23 mouse cellular contexts compared by ENCODE assay signal in the genomic region with DNA sequence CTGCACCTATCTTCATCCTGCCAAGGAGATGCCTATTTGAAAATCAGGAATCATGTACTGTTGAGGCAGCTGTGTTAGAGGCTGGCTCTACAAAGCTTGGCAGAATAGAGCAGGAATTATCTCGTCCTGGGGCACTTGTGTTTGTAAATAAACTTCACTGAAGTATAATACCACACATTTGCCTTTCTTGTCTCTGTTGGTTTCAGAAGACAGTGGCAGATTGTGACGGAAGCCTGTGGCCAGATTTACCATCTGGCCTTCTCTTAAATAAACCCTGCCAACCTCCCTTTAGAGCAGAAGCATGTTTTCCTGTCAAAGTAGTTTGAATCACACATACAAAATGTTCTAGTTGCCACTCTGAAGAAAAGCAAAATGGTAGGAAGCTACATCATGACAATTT. TPM values are rescaled to one million over a fixed set of nuclear protein-coding genes. Genes with fewer than 3 reads are reported as not detected.
A peak's percentile ranks its signal among the peaks of the same experiment; 100 is the strongest.
DNase-seq lines count a peak whose midpoint lies in the region; ATAC-seq lines count a peak whose summit lies in the region.
"Had no signal": no experiment of that assay in that cellular context is flagged by ENCODE, and none has a peak within 500 bp of the region (broad histone marks: within the 10 kb centered on the region; RNA-seq: fewer than 3 reads in every experiment).

No protein-coding gene starts in this region.

- no peaks in the 10 kb centered on the region for H3K27me3 ChIP-seq in forebrain, embryonic 13.5 days
- no peaks in the 10 kb centered on the region for H3K27me3 ChIP-seq in forebrain, embryonic 11.5 days (ENCODE audit: control insufficient read depth, insufficient read depth, low read length)
- H3K27me3 ChIP-seq: liver, embryonic 12.5 days; midbrain, embryonic 15.5 days; neural tube, embryonic 15.5 days; Patski had no signal

- H3K9ac ChIP-seq in forebrain, embryonic 13.5 days = no peak overlapping the region
- H3K9ac ChIP-seq in forebrain, embryonic 11.5 days (ENCODE audit: low read length) = no peak overlapping the region
- H3K9ac ChIP-seq: liver, embryonic 12.5 days; midbrain, embryonic 15.5 days; neural tube, embryonic 15.5 days had no signal

- no peaks in the 10 kb centered on the region for H3K9me3 ChIP-seq in forebrain, embryonic 13.5 days (replicated peaks)
- no peaks in the 10 kb centered on the region for H3K9me3 ChIP-seq in forebrain, embryonic 11.5 days (ENCODE audit: control insufficient read depth, low read length)
- H3K9me3 ChIP-seq: heart, embryonic 10.5 days; hindbrain, embryonic 10.5 days; liver, embryonic 12.5 days; megakaryocyte, embryonic 14.5 days; midbrain, embryonic 15.5 days; neural tube, embryonic 15.5 days had no signal

- no peak for DNase-seq in forebrain, embryonic 11.5 days (ENCODE audit: low spot score)
- peak; percentile 66 for DNase-seq in layer of hippocampus, adult 11-12 months (ENCODE audit: low spot score)
- DNase-seq in layer of hippocampus, postnatal 10 days (ENCODE audit: low spot score in 2 of 2) = no peak
- peak; percentile 72 for DNase-seq in brain, embryonic 18.5 days (ENCODE audit: low read depth, low spot score)
- peak; percentile 40 to 62 for DNase-seq in layer of hippocampus, postnatal 36 days
- no peak for DNase-seq in adrenal gland, postnatal 25 days
- DNase-seq in thymus, postnatal 25 days = no peak
- DNase-seq: adrenal gland, adult 8-10 months; cerebellum, adult 18-20 months; cerebellum, postnatal 36 days; gastrocnemius, postnatal 25 days; kidney, adult 2 months; kidney, postnatal 10 days; lung, adult 2 months; right cerebral cortex, postnatal 25 days had no signal

- no peak overlapping the region for H3K4me3 ChIP-seq in forebrain, embryonic 13.5 days
- no peak overlapping the region for H3K4me3 ChIP-seq in forebrain, embryonic 11.5 days (ENCODE audit: low read depth, low read length)
- H3K4me3 ChIP-seq: heart, embryonic 10.5 days; hindbrain, embryonic 10.5 days; liver, embryonic 12.5 days; megakaryocyte, embryonic 14.5 days; midbrain, embryonic 15.5 days; neural tube, embryonic 15.5 days had no signal

- ATAC-seq in forebrain, embryonic 13.5 days = peak; percentile 61; the same call in 1 of the 2 replicates
- no peak for ATAC-seq in forebrain, embryonic 11.5 days (replicated peaks; ENCODE audit: low FRiP score)
- ATAC-seq: liver, embryonic 12.5 days; midbrain, embryonic 15.5 days; Patski had no signal

- 57% methylated on average over 2 of the region's 2 CpGs for WGBS in forebrain, embryonic 13.5 days
- 70% methylated on average over 2 of the region's 2 CpGs for WGBS in forebrain, embryonic 11.5 days

- no peaks in the 10 kb centered on the region for H3K36me3 ChIP-seq in forebrain, embryonic 13.5 days (ENCODE audit: poor library complexity, severe bottlenecking)
- no peaks in the 10 kb centered on the region for H3K36me3 ChIP-seq in forebrain, embryonic 11.5 days (ENCODE audit: control insufficient read depth, insufficient read depth, low read length)
- H3K36me3 ChIP-seq: heart, embryonic 10.5 days; hindbrain, embryonic 10.5 days; liver, embryonic 12.5 days; midbrain, embryonic 15.5 days; neural tube, embryonic 15.5 days had no signal

- no peaks in the 10 kb centered on the region for H3K4me1 ChIP-seq in forebrain, embryonic 13.5 days
- H3K4me1 ChIP-seq in forebrain, embryonic 11.5 days (replicated peaks; ENCODE audit: control insufficient read depth, insufficient read depth, low read length) = no peaks in the 10 kb centered on the region
- H3K4me1 ChIP-seq: heart, embryonic 10.5 days; hindbrain, embryonic 10.5 days; liver, embryonic 12.5 days; midbrain, embryonic 15.5 days; neural tube, embryonic 15.5 days had no signal

- H3K4me2 ChIP-seq in forebrain, embryonic 13.5 days = no peak overlapping the region
- H3K4me2 ChIP-seq in forebrain, embryonic 11.5 days (ENCODE audit: low read depth, low read length, severe bottlenecking) = no peak overlapping the region
- H3K4me2 ChIP-seq: liver, embryonic 12.5 days; midbrain, embryonic 15.5 days; neural tube, embryonic 15.5 days had no signal

- H3K27ac ChIP-seq in forebrain, embryonic 13.5 days = no peak overlapping the region
- no peak overlapping the region for H3K27ac ChIP-seq in forebrain, embryonic 11.5 days (ENCODE audit: low read depth, low read length)
- H3K27ac ChIP-seq: heart, embryonic 10.5 days; hindbrain, embryonic 10.5 days; liver, embryonic 12.5 days; midbrain, embryonic 15.5 days; neural tube, embryonic 15.5 days had no signal

RNA-seq across cellular contexts. Expression of gene Upp1, which starts 10.2 kb away (rescaled TPM):
- 2.7 and 3.2 TPM in 2 replicates for polyA plus RNA-seq in forebrain, embryonic 13.5 days (2015; fragmentation: Nextera tagmentation; extraction: Ambion mirVana)
- polyA plus RNA-seq in forebrain, embryonic 11.5 days (2014; fragmentation: Nextera tagmentation; extraction: Ambion mirVana) = 2.3 and 5.0 TPM in 2 replicates
- 1 to 10 TPM; 2.2 to 2.3 TPM for total RNA-seq in layer of hippocampus, postnatal 10 days (2021)
- 1 to 10 TPM; 1.8 to 2.9 TPM for total RNA-seq in layer of hippocampus, postnatal 36 days (2021)
- total RNA-seq in adrenal gland, postnatal 25 days (2021) = 7.9 and 9.1 TPM in 2 replicates

Comparison
In these comparisons a context has a peak if more than half of its experiments do, and no peak if none do; other contexts are left out.
1. DNase-seq: peak in layer of hippocampus, adult 11-12 months (single experiment), brain, embryonic 18.5 days (single experiment) and layer of hippocampus, postnatal 36 days (2 of 2); none in forebrain, embryonic 11.5 days (single experiment), layer of hippocampus, postnatal 10 days (0 of 2), adrenal gland, postnatal 25 days (single experiment) and thymus, postnatal 25 days (single experiment).